In genomic region chr12:16588396-16589042, GRCm38 (mm10) we compare ENCODE assay signal across 8 mouse cellular contexts. TPM values are rescaled to one million over a fixed set of nuclear protein-coding genes. Genes with fewer than 3 reads are reported as not detected.
DNase-seq lines count a peak whose midpoint lies in the region; ATAC-seq and TF ChIP-seq lines count a peak whose summit lies in the region.

No protein-coding gene starts in this region.

- H3K4me1 ChIP-seq in thymus, adult 2 months (replicated peaks; ENCODE audit: control insufficient read depth, insufficient read depth, low read length) = peaks cover 31% of the 10 kb centered on the region
- H3K4me1 ChIP-seq in embryonic facial prominence, embryonic 11.5 days (ENCODE audit: control insufficient read depth, insufficient read depth, low read length) = peaks cover 6% of the 10 kb centered on the region
- peaks cover 3% of the 10 kb centered on the region; the same call in 1 of the 2 replicates for H3K4me1 ChIP-seq in hindbrain, embryonic 11.5 days (replicated peaks; ENCODE audit: control insufficient read depth, insufficient read depth, low read length)
- peaks cover 36% of the 10 kb centered on the region for H3K4me1 ChIP-seq in limb, embryonic 14.5 days (ENCODE audit: control insufficient read depth, insufficient read depth, low read length)
- H3K4me1 ChIP-seq in midbrain, postnatal 0 days (ENCODE audit: insufficient read depth, low read length) = peaks cover 20% of the 10 kb centered on the region

- no peaks in the 10 kb centered on the region for H3K36me3 ChIP-seq in thymus, adult 2 months (ENCODE audit: control insufficient read depth, insufficient read depth, low read length)
- H3K36me3 ChIP-seq in embryonic facial prominence, embryonic 11.5 days (replicated peaks; ENCODE audit: control insufficient read depth, insufficient read depth, low read depth, low read length) = no peaks in the 10 kb centered on the region
- no peaks in the 10 kb centered on the region for H3K36me3 ChIP-seq in hindbrain, embryonic 11.5 days (ENCODE audit: control insufficient read depth, insufficient read depth, low read length)
- H3K36me3 ChIP-seq in limb, embryonic 14.5 days (ENCODE audit: control insufficient read depth, insufficient read depth, low read length) = no peaks in the 10 kb centered on the region
- no peaks in the 10 kb centered on the region for H3K36me3 ChIP-seq in midbrain, postnatal 0 days (ENCODE audit: insufficient read depth, low read length)

- peak overlapping the region; percentile 73 for H3K4me3 ChIP-seq in thymus, adult 2 months (ENCODE audit: control insufficient read depth, insufficient read depth, low read length)
- H3K4me3 ChIP-seq in embryonic facial prominence, embryonic 11.5 days (ENCODE audit: low read depth, low read length) = peak overlapping the region; percentile 77
- H3K4me3 ChIP-seq in hindbrain, embryonic 11.5 days (ENCODE audit: low read depth, low read length) = peak overlapping the region; percentile 54
- H3K4me3 ChIP-seq in limb, embryonic 14.5 days (replicated peaks; ENCODE audit: low read length) = peak overlapping the region; percentile 56
- peak overlapping the region; percentile 83 for H3K4me3 ChIP-seq in midbrain, postnatal 0 days (ENCODE audit: low read depth, low read length)

- no peak for DNase-seq in thymus, adult 2 months
- DNase-seq in thymus, postnatal 14 days = no peak
- no peak for DNase-seq in embryonic facial prominence, embryonic 11.5 days (ENCODE audit: low spot score)
- DNase-seq in hindbrain, embryonic 11.5 days (ENCODE audit: low spot score) = no peak
- no peak for DNase-seq in limb, embryonic 14.5 days (ENCODE audit: low spot score)
- no peak for DNase-seq in midbrain, postnatal 0 days (ENCODE audit: low spot score)
- no peak for DNase-seq in thymus, postnatal 4 days
- DNase-seq in spleen, adult 18-20 months = no peak

- 28% methylated on average over 7 of the region's 7 CpGs for WGBS in thymus, adult 2 months
- WGBS in embryonic facial prominence, embryonic 11.5 days = 25% methylated on average over 7 of the region's 7 CpGs
- WGBS in hindbrain, embryonic 11.5 days = 24% methylated on average over 7 of the region's 7 CpGs
- WGBS in limb, embryonic 14.5 days = 29% methylated on average over 7 of the region's 7 CpGs
- 4% methylated on average over 7 of the region's 7 CpGs for WGBS in midbrain, postnatal 0 days

- peak overlapping the region; percentile 77; the same call in 1 of the 2 replicates for H3K9ac ChIP-seq in embryonic facial prominence, embryonic 11.5 days (replicated peaks; ENCODE audit: low read length)
- H3K9ac ChIP-seq in hindbrain, embryonic 11.5 days (ENCODE audit: low read depth, low read length) = peak overlapping the region; percentile 58; the same call in 1 of the 2 replicates
- H3K9ac ChIP-seq in limb, embryonic 14.5 days (ENCODE audit: low read depth, low read length, severe bottlenecking) = peak overlapping the region; percentile 68
- peak overlapping the region; percentile 89 for H3K9ac ChIP-seq in midbrain, postnatal 0 days (replicated peaks; ENCODE audit: low read length, poor library complexity, severe bottlenecking)

- no peak for TF ChIP-seq POLR2A in thymus, adult 2 months (IDR thresholded peaks at IDR 0.05; ENCODE audit: control insufficient read depth, extremely low read depth, insufficient read depth, low read length, poor library complexity)
- no peak for TF ChIP-seq POLR2A in limb, embryonic 14.5 days (IDR thresholded peaks at IDR 0.05; ENCODE audit: borderline replicate concordance, extremely low read depth, insufficient read depth, insufficient read length)

- H3K27ac ChIP-seq in thymus, adult 2 months (ENCODE audit: control insufficient read depth, insufficient read depth, low read length) = no peak overlapping the region
- no peak overlapping the region for H3K27ac ChIP-seq in embryonic facial prominence, embryonic 11.5 days (replicated peaks; ENCODE audit: low read depth, low read length)
- H3K27ac ChIP-seq in hindbrain, embryonic 11.5 days (ENCODE audit: low read depth, low read length) = peak overlapping the region; percentile 32; the same call in 1 of the 2 replicates
- H3K27ac ChIP-seq in limb, embryonic 14.5 days (replicated peaks; ENCODE audit: low read depth, low read length) = no peak overlapping the region
- peak overlapping the region; percentile 88 for H3K27ac ChIP-seq in midbrain, postnatal 0 days (ENCODE audit: low read depth, low read length)

- no peaks in the 10 kb centered on the region for H3K9me3 ChIP-seq in embryonic facial prominence, embryonic 11.5 days (replicated peaks; ENCODE audit: control insufficient read depth, low read length)
- H3K9me3 ChIP-seq in hindbrain, embryonic 11.5 days (ENCODE audit: control insufficient read depth, low read length) = no peaks in the 10 kb centered on the region
- no peaks in the 10 kb centered on the region for H3K9me3 ChIP-seq in limb, embryonic 14.5 days (ENCODE audit: control insufficient read depth, low read length)
- no peaks in the 10 kb centered on the region for H3K9me3 ChIP-seq in midbrain, postnatal 0 days (ENCODE audit: low read length)

- no peak for ATAC-seq in embryonic facial prominence, embryonic 11.5 days (replicated peaks; ENCODE audit: insufficient number of reproducible peaks, low FRiP score, low TSS enrichment, low read depth)
- no peak for ATAC-seq in hindbrain, embryonic 11.5 days (ENCODE audit: low FRiP score)
- ATAC-seq in limb, embryonic 14.5 days (ENCODE audit: low FRiP score, low read depth) = no peak
- ATAC-seq in midbrain, postnatal 0 days (ENCODE audit: low FRiP score) = no peak

- H3K27me3 ChIP-seq in thymus, adult 2 months (ENCODE audit: control insufficient read depth, insufficient read depth, low read length) = no peaks in the 10 kb centered on the region
- H3K27me3 ChIP-seq in embryonic facial prominence, embryonic 11.5 days (ENCODE audit: control insufficient read depth, insufficient read depth, low read length) = no peaks in the 10 kb centered on the region
- no peaks in the 10 kb centered on the region for H3K27me3 ChIP-seq in hindbrain, embryonic 11.5 days (ENCODE audit: control insufficient read depth, insufficient read depth, low read length)
- no peaks in the 10 kb centered on the region for H3K27me3 ChIP-seq in limb, embryonic 14.5 days (ENCODE audit: control insufficient read depth, insufficient read depth, low read length)
- H3K27me3 ChIP-seq in midbrain, postnatal 0 days (ENCODE audit: insufficient read depth, low read length) = no peaks in the 10 kb centered on the region

- TF ChIP-seq CTCF in thymus, adult 2 months (IDR thresholded peaks at IDR 0.05; ENCODE audit: borderline replicate concordance, control insufficient read depth, extremely low read depth, insufficient read depth, low read length, poor library complexity) = no peak
- no peak for TF ChIP-seq CTCF in midbrain, postnatal 0 days (IDR thresholded peaks at IDR 0.05)

- peak overlapping the region; percentile 84 for H3K4me2 ChIP-seq in embryonic facial prominence, embryonic 11.5 days (ENCODE audit: low read depth, low read length)
- H3K4me2 ChIP-seq in hindbrain, embryonic 11.5 days (replicated peaks; ENCODE audit: low read depth, low read length) = peak overlapping the region; percentile 46
- peak overlapping the region; percentile 85 for H3K4me2 ChIP-seq in limb, embryonic 14.5 days (replicated peaks; ENCODE audit: low read depth, low read length, severe bottlenecking)
- peak overlapping the region; percentile 78 for H3K4me2 ChIP-seq in midbrain, postnatal 0 days (ENCODE audit: low read depth, low read length, poor library complexity, severe bottlenecking)

RNA-seq across cellular contexts. Expression of gene Lpin1, which starts 22.2 kb away (rescaled TPM):
- polyA plus RNA-seq in thymus, adult 2 months (2012; rRNA removed) = 24.2 and 24.3 TPM in 2 replicates
- 6.9 and 7.8 TPM in 2 replicates for polyA plus RNA-seq in embryonic facial prominence, embryonic 11.5 days (2014; fragmentation: Nextera tagmentation; extraction: Ambion mirVana)
- 11.0 and 13.3 TPM in 2 replicates for polyA plus RNA-seq in hindbrain, embryonic 11.5 days (2014; fragmentation: Nextera tagmentation; extraction: Ambion mirVana)
- 6.5 and 6.9 TPM in 2 replicates for polyA plus RNA-seq in limb, embryonic 14.5 days (2012; rRNA removed)
- polyA plus RNA-seq in limb, embryonic 14.5 days (2014; fragmentation: Nextera tagmentation; extraction: Ambion mirVana) = 6.4 and 7.3 TPM in 2 replicates
- 20.5 and 21.6 TPM in 2 replicates for total RNA-seq in midbrain, postnatal 0 days (2014; rRNA removed)
- 11.6 and 12.1 TPM in 2 replicates for polyA plus RNA-seq in midbrain, postnatal 0 days (2015; fragmentation: Nextera tagmentation; extraction: Ambion mirVana)

Comparison
In these comparisons a context has a peak if more than half of its experiments do, and no peak if none do; other contexts are left out.
1. H3K27ac ChIP-seq: peak in hindbrain, embryonic 11.5 days (single experiment) and midbrain, postnatal 0 days (single experiment); none in thymus, adult 2 months (single experiment), embryonic facial prominence, embryonic 11.5 days (single experiment) and limb, embryonic 14.5 days (single experiment).
2. Peak in every context shown above with its lines, with median percentiles within 50 percentile points of each other: H3K4me3 ChIP-seq, H3K4me2 ChIP-seq and H3K9ac ChIP-seq.